Mouse (Mus musculus) R1 (cell line): ENCODE measurements at regions not wholly inside any gene's neighbourhood (a gene's known extent, or its start where the extent isn't known, plus 50 kb on each side); places are given as distances from the start of the nearest gene placed in this dataset.
A peak's percentile ranks its signal among the peaks of the same experiment; 100 is the strongest.

Experiments used
- DNase-seq: peaks from one replicate; pipeline ENCODE4 v3.0.0-alpha.2; 2018; ENCODE audit warnings: low read depth, low spot score

DNA sequence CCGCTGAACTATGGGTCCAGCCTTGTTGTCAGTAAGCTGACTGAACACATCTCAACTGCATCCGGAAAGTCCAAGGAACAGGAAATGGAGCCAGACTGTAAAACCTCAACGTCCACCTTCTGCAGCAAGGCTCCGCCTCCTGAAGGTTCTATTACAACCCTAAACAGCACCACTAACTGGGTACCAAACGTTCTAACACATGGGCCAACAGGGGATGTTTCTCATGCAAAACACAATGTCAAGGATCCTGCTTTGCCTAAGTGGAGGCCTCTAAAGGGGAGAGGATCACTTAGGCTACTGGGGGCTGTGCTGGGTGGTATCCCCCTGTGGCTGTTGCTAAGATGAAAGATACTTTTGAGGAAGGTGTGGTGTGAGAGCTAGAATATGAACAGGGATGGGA lies 51.0 kb upstream of the Stt3b start:
- peak; percentile 88 for DNase-seq

DNA sequence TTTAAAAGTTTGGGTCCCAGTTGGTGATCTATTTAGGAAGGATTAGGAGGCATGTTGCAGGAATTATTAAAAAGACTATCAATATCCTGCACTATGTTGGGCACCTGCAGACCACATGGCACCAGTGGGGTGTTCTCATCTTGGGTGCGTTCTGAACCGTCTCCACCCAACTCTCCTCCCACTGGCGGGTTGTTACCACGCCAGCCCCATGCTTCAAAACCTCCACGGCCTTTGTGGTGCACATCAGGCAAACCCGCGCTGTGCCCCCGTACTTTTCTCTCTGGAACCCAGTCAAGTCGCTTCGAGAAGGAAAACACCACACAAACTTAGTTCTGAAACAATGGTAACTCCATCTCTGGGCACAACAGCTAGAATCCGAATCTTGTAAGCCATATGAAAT lies 51.7 kb upstream of the Stt3b start:
- peak; percentile 78 for DNase-seq

DNA sequence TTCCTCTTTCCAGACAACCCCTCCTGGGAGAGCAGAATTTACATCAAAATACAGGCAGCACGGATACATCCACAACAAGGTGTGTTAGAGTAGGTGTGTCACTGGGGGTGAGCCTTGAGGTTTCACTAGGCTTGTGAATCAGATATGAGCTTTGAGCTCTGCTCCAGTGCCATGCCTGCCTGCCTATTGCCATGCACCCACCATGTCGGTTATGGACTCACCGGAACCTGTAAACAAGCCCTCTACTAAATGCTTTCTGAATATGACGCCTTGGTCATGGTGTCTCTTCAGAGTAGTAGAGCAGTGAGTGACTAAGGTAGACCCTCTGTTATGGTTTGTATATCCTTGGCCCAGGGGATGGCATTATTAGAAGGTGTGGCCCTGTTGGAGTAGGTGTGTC lies 52.3 kb upstream of the Stt3b start:
- peak; percentile 77 for DNase-seq

- peak; percentile 69 for DNase-seq
Measured at GRCm38 (mm10) chr9:115364919-115365861, 55.0 kb upstream of the Stt3b start.

GRCm38 (mm10) chr9:115367808-115368207 lies 57.6 kb upstream of the Stt3b start:
- no peak for DNase-seq

DNA sequence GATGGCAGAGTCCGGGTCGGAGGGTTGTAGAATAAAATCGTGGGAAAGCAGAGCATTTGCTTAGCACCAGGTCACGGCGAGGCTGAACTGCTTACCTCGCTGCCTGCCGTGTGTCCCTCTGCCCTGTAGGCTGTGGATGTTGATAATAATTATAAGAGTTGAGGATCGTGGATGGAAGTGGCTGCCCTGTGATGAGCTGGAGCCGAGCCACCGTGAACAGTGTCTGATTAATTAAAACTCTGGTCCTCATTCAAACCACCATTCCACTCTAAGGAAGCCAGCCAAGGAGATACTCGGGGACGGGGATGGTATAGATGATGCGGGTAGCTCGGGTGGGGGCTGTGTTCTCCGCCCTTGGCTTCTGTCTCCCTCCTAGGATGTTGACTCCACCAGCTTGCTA lies 70.1 kb upstream of the Stt3b start:
- no peak for DNase-seq

- no peak for DNase-seq
Measured at GRCm38 (mm10) chr9:115382824-115383475, 72.7 kb upstream of the Stt3b start.

- DNase-seq: no peak
Measured at GRCm38 (mm10) chr9:115383935-115384334, 73.7 kb upstream of the Stt3b start.

- DNase-seq: no peak
Measured at GRCm38 (mm10) chr9:115384345-115384744, 74.1 kb upstream of the Stt3b start.

- DNase-seq: peak; percentile 48
Measured at GRCm38 (mm10) chr9:115387471-115388360, 77.5 kb upstream of the Stt3b start.

- DNase-seq: no peak
Measured at GRCm38 (mm10) chr9:115388361-115388759, 78.1 kb upstream of the Stt3b start.

- no peak for DNase-seq
Measured at GRCm38 (mm10) chr9:115389082-115389481, 78.9 kb upstream of the Stt3b start.

DNA sequence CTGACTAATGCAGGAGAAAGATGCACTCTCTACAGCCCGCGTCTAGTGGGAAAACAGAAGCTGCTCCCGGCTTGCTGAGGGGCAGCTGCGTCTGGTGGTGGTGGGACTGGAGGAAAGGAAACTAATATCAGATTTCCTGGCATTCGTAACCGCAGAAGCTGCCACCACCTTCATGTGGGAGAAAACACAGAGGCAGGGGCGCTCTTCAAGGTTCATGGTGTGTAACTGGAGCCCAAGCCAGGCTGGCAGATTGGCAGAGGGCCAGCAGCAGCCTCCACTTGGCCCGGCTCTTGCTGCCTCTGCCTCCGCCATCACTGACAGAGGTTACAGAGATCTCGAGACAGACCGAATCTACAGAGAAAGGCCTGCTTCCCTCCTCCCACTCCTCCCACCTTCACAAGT lies 80.7 kb upstream of the Stt3b start:
- DNase-seq: no peak

GRCm38 (mm10) chr9:115395511-115395910 lies 85.3 kb upstream of the Stt3b start:
- no peak for DNase-seq

GRCm38 (mm10) chr9:115400461-115400860 lies 90.2 kb upstream of the Stt3b start:
- DNase-seq: no peak

DNA sequence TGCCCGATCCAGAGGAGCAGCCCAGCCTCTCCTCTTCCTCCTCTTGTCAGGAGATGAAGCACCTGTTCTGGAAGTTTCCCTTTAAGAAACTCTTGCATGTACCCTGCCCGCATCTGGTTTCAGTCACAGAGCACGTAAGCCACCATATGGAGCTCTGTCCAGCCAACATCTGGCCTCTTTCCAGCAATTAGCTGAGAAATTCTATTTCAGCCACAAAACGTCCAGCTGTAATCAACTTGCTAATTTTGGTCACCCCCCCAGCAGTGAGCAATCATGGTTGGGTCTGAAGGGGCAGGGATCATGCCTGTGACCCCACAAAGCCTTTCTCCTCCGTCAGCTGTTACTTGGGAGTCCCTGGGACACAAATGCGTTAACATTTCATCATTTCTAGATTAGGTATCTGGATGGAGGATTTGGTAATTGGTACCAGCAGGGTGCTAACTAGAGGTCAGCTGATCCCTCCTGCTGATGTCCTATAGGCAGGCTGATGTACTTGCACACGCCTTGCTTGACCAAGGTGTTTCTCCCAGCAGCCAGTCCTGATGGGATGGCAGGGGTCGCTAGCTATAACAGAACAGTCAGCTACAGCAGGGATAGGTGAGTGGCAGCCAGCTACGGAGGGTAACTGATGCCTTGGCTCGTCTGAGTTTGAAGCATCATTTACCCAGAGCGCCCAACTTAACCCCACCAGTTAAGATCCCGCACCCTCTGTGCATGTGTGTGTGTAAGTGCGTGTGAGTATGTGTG lies 91.4 kb upstream of the Stt3b start:
- DNase-seq: no peak

DNA sequence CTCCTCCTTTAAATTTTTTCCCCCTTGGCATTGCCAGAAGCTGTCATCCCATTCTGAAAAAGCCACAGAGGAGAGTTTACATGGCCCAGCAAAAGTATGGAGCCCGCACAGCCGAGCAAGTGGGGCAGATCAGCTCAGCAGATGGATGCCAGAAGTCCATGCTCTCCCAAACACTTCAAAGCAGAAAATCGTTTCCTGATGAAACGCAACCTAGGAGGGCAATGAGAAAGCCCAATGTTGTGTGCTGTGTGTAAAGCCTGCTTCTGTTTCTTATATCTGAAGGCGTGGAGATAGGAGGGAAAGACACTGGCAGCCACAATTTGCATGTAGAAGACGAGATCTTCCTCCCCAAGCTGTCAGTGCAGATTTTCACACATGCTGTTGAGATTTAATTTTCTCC lies 92.4 kb upstream of the Stt3b start:
- no peak for DNase-seq

- no peak for DNase-seq
Measured at GRCm38 (mm10) chr9:115403354-115403968, 93.2 kb upstream of the Stt3b start.

DNA sequence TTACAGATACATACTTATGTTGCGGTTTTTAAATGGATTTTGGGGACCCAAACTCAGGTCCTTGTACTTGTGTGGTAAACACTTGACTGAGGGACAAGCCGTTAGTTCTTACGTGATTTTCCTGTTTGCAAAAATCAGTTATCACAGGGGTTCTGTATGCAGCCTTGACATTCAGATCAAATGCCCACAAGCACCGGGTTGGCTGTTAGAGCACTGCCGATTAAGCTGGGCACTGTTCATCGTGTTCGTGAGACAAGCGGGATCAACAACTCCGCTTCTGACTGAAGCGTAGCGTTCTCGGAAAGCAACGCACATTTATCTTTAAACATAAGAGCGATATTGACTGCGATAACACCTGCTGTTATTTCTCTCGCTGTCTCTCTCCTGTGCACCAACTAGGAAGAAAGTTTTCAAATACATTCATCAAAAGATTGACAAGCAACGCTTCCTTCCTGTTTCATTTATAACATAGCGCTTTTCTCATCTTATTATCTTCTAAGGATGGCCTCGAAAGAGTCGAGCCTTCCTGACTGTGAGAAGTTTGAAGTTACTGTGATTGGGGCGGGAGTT lies 97.8 kb upstream of the Stt3b start:
- no peak for DNase-seq

- DNase-seq: no peak
Measured at GRCm38 (mm10) chr9:115408886-115409285, 98.7 kb upstream of the Stt3b start.
